Mouse (Mus musculus) left cerebral cortex, adult 2 months (tissue): ENCODE data around the gene Spata2l. TPM values are rescaled to one million over a fixed set of nuclear protein-coding genes. Genes with fewer than 3 reads are reported as not detected.
"Not testable (repeated sequence)": the region's sequence is repeated elsewhere in the genome, so short reads cannot be mapped to it uniquely, and the experiment has no call there.

Source experiments
- DNase-seq, 2 experiments: peaks; one replicate each; pipeline ENCODE4 v3.0.0; 2021 to 2022; ENCODE audit warnings: low spot score in 2 of 2, mixed read lengths in 1 of 2; ENCODE audit errors: extremely low spot score in 1 of 2
- H3K27ac ChIP-seq: fragments of 200-600 bp; 2 replicates; pipeline ENCODE4 v1.8.1; 2022
- H3K4me3 ChIP-seq: fragments of 200-600 bp; 2 replicates; pipeline ENCODE4 v1.8.1; 2022
- CTCF ChIP-seq: fragments of 200-600 bp; IDR thresholded peaks from 2 replicates; pipeline ENCODE4 v1.8.1; 2022; ENCODE audit warnings: antibody characterized with exemption, mild to moderate bottlenecking, moderate library complexity
- intact Hi-C: fragments of 180-260 bp; cut with DNase I; formaldehyde crosslinking; loops from one replicate; pipeline ENCODE4 v1.15.1; 2025
- total RNA-seq, 2 experiments: library from RNA; stranded (reverse); gene quantifications; 2 replicates each; pipeline ENCODE4 v1.2.3; 2021

The Spata2l gene
- total RNA-seq, 2 experiments from 2014 or later: 75.4 to 97.5 TPM

- TF ChIP-seq CTCF: no peak
- Histone ChIP-seq H3K27ac (no peak overlapping the region), H3K4me3 (no peak overlapping the region)
- intact Hi-C loops: no loop called here
- DNase-seq: no peak
Observed at GRCm38 (mm10) chr8:123244382-123244781, 8.3 kb upstream of the Spata2l start.

- H3K27ac ChIP-seq: no peak overlapping the region
- no peak; the same call in 1 of the 2 replicates for TF ChIP-seq CTCF
- no peak overlapping the region for H3K4me3 ChIP-seq
- no peak for DNase-seq
- intact Hi-C loops: no loop called here
Observed at GRCm38 (mm10) chr8:123243053-123243452, 7.0 kb upstream of the Spata2l start.

GRCm38 (mm10) chr8:123242107-123242923 is 6.3 kb upstream of the Spata2l start:
- Histone ChIP-seq H3K4me3 (no peak overlapping the region), H3K27ac (no peak overlapping the region)
- TF ChIP-seq CTCF: no peak
- no peak for DNase-seq
- intact Hi-C loops: no loop called here

GRCm38 (mm10) chr8:123239398-123239797 is 3.4 kb upstream of the Spata2l start:
- no peak for TF ChIP-seq CTCF
- DNase-seq: no peak
- Histone ChIP-seq H3K4me3 (no peak overlapping the region), H3K27ac (peak overlapping the region; percentile 44; the same call in 1 of the 2 replicates)
- intact Hi-C loops: no loop called here

- Histone ChIP-seq H3K27ac (peak overlapping the region; percentile 93), H3K4me3 (peak overlapping the region; percentile 74)
- TF ChIP-seq CTCF: no peak
- DNase-seq: peak; percentile 83 to 84
- intact Hi-C loops: loop anchor here (1.0 kb wide), 1 partner anchor 19 kb away; the partner anchor contains the start of genes Vps9d1 and Zfp276
Observed at GRCm38 (mm10) chr8:123234918-123235519, 1.0 kb downstream of the Spata2l start.

DNA sequence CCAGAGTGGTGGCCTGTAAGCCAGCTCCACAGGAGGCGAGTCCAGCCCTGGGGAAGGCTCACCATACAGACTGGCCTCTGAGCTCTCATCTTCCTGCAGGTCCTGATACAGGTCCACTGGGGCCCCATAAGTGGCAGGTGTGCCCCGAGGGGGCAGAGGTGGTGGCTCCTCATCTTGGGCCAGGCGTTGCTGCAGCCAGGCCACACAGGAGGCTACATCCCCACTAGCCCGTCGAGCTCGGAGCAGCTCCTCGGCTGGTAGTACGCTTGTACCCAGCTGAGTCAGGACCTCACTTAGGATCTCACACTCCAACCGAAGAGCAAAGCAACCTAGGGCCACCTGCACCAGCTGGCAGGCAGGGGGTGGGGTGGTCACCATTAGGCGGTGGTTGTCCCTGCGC is 2.3 kb downstream of the Spata2l start:
- H3K27ac ChIP-seq: peak overlapping the region; percentile 93
- intact Hi-C loops: no loop called here
- no peak for TF ChIP-seq CTCF
- peak; percentile 35 to 36 for DNase-seq
- H3K4me3 ChIP-seq: peak overlapping the region; percentile 74

- no peak for TF ChIP-seq CTCF
- Histone ChIP-seq H3K4me3 (peak overlapping the region; percentile 74), H3K27ac (peak overlapping the region; percentile 93)
- intact Hi-C loops: no loop called here
- DNase-seq: peak in 1 of 2 experiments; percentile 28
Observed at GRCm38 (mm10) chr8:123233300-123233699, 2.7 kb downstream of the Spata2l start.

DNA sequence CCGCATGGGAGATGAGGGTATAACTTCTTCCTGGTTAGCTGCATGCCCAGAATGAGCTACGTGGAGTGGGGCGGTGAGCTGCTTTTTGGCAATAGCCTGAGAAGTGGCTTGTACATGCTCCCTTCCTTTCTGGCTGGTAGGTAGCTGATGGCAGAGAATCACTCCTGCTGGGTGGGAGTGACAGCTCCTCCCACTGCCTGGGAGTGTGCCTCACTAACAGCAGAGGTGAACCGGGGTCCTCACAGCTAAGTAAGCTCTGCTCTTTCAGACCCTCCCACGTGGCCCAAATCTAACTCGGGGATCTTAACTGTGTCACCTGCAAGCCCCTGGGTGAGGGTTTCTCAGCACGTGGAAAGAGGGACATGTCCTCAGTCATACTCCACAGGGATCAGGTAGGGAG is 3.5 kb downstream of the Spata2l start:
- peak in 1 of 2 experiments; percentile 34 for DNase-seq
- no peak overlapping the region for H3K4me3 ChIP-seq
- no peak for TF ChIP-seq CTCF
- intact Hi-C loops: no loop called here
- peak overlapping the region; percentile 93 for H3K27ac ChIP-seq

- intact Hi-C loops: no loop called here
- no peak for DNase-seq
- H3K4me3 ChIP-seq: no peak overlapping the region
- peak; percentile 33; the same call in 1 of the 2 replicates for TF ChIP-seq CTCF
- H3K27ac ChIP-seq: peak overlapping the region; percentile 93; the same call in 1 of the 2 replicates
Observed at GRCm38 (mm10) chr8:123231742-123232141, 4.3 kb downstream of the Spata2l start.

DNA sequence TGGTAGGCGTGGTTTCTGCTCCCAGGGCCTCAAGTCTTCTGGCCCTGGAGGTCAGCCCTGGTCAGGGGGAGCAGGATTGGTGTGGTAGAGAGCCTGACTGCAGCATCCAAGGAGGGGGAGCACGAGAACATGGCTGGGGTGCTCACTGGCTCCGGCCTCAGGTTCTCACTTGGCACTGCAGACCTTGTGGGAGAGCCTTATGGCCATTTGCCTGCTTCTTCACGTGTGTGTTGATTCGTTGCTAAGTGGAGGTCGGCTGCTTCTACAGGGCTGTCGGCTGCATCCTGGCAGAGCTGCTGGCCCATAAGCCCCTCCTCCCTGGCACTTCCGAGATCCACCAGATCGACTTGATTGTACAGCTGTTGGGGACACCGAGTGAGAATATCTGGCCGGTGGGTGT is 5.7 kb downstream of the Spata2l start:
- H3K27ac ChIP-seq, H3K4me3 ChIP-seq, intact Hi-C loops, DNase-seq: not testable (repeated sequence)

DNA sequence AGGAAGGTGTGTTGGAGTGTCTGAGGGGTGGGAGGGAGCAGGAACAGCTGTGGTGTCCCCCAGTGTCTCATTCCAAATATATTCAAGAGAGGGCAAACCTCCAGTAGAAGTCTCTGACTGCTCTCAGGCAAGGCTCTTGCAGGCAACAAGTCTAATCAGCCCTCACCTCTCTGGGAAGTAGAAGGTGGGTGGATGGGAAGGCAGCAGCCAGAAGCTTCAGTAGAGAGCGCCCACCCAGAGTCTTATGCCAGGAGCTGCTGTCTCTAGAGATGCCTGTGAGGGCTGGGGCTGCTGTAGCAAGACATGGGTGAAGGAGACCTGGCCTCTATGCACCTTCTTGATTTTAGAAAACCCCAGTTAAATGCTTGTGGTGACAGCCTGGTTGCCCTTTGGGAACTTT is 7.6 kb downstream of the Spata2l start:
- intact Hi-C loops: no loop called here
- DNase-seq: peak in 1 of 2 experiments; percentile 28
- TF ChIP-seq CTCF: no peak
- Histone ChIP-seq H3K4me3 (no peak overlapping the region), H3K27ac (peak overlapping the region; percentile 37; the same call in 1 of the 2 replicates)
